Mouse (Mus musculus): ENCODE results near the gene Dlx1.

GRCm38 (mm10) chr2:71573736-71574135 lies 45.8 kb downstream of the Dlx1 start:
- TF ChIP-seq CTCF (IDR thresholded peaks at IDR 0.05; ENCODE audit: low read depth) (no peak), EP300 (IDR thresholded peaks at IDR 0.05; ENCODE audit: low read depth) (no peak)

Measured in heart, postnatal 0 days (tissue).